Mouse (Mus musculus) midbrain, postnatal 0 days (tissue): ENCODE measurements at regions not wholly inside any gene's neighbourhood (a gene's known extent, or its start where the extent isn't known, plus 50 kb on each side); places are given as distances from the start of the nearest gene placed in this dataset.
"Not testable (repeated sequence)": the region's sequence is repeated elsewhere in the genome, so short reads cannot be mapped to it uniquely, and the experiment has no call there.

Source experiments
- ATAC-seq: fragments of 200-750 bp; cut with Nextera tagmentation; 2 replicates; pipeline ENCODE4 v1.8.0; 2017; ENCODE audit warnings: moderate number of reproducible peaks, mild to moderate bottlenecking, moderate TSS enrichment, moderate library complexity; ENCODE audit not compliant: low FRiP score
- DNase-seq: peaks from one replicate; pipeline ENCODE4 v3.0.0-alpha.2; 2015; ENCODE audit warnings: low spot score
- H3K27ac ChIP-seq: fragments of 300-500 bp; sonication (generic); 2 replicates; pipeline ENCODE4 v1.5.1; 2014; ENCODE audit warnings: low read depth, mild to moderate bottlenecking, low read length, mixed read lengths
- H3K27me3 ChIP-seq: fragments of 300-500 bp; sonication (generic); 2 replicates; pipeline ENCODE4 v1.6.1; 2014; ENCODE audit warnings: low read length, control low read depth, mixed read lengths; ENCODE audit not compliant: insufficient read depth
- H3K36me3 ChIP-seq: fragments of 300-500 bp; sonication (generic); 2 replicates; pipeline ENCODE4 v1.6.1; 2014; ENCODE audit warnings: low read length, control low read depth, mixed read lengths; ENCODE audit not compliant: insufficient read depth
- H3K4me1 ChIP-seq: fragments of 300-500 bp; sonication (generic); 2 replicates; pipeline ENCODE4 v1.6.1; 2014; ENCODE audit warnings: mild to moderate bottlenecking, control low read depth, antibody characterized with exemption, low read length, mixed read lengths; ENCODE audit not compliant: insufficient read depth
- H3K4me2 ChIP-seq: fragments of 300-500 bp; sonication (generic); 2 replicates; pipeline ENCODE4 v1.6.1; 2014; ENCODE audit warnings: low read depth, mild to moderate bottlenecking, low read length, mixed read lengths; ENCODE audit not compliant: poor library complexity, severe bottlenecking
- H3K4me3 ChIP-seq: fragments of 300-500 bp; sonication (generic); 2 replicates; pipeline ENCODE4 v1.5.1; 2014; ENCODE audit warnings: low read depth, mild to moderate bottlenecking, low read length, moderate library complexity
- H3K9ac ChIP-seq: fragments of 300-500 bp; sonication (generic); replicated peaks from 2 replicates; pipeline ENCODE4 v1.6.1; 2014; ENCODE audit warnings: mild to moderate bottlenecking, low read length, moderate library complexity, mixed read lengths; ENCODE audit not compliant: poor library complexity, severe bottlenecking
- H3K9me3 ChIP-seq: fragments of 300-500 bp; sonication (generic); 2 replicates; pipeline ENCODE4 v1.6.1; 2016; ENCODE audit warnings: low read length, control low read depth
- CTCF ChIP-seq: IDR thresholded peaks from 2 replicates; pipeline ENCODE4 v1.5.1; 2016; ENCODE audit warnings: antibody characterized with exemption, mild to moderate bottlenecking
- WGBS: fragments of 180-500 bp; shearing (Covaris S2); extraction: QIAGEN DNeasy Blood & Tissue Kit; methylation state at CpG from one replicate; pipeline ENCODE4 v1.1.7; 2014; 5-methylcytosine and 5-hydroxymethylcytosine counted together

DNA sequence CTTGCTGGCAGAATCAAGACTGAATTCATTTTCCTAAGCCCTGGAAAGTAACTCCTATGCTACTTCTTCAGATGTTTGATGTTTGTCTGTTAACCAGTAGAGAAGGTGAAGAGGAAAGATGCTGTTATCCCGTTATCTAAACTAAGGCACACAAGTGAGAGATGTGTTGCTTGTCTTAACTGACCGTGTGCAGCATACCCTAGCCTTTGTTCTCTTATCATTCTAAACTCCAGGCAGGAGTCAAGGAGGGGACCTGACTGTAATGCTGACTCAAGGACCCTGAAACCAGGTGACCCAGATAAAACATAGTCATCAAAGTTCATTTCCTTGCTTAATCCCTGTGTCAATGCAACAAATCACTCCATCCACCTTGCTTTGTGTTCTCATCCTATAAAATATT is 136.7 kb downstream of the Car2 start:
- ATAC-seq (no peak), DNase-seq (no peak)
- Histone ChIP-seq H3K9me3 (no peaks in the 10 kb centered on the region), H3K27ac (no peak overlapping the region), H3K4me3 (no peak overlapping the region), H3K4me1 (no peaks in the 10 kb centered on the region), H3K4me2 (no peak overlapping the region), H3K36me3 (no peaks in the 10 kb centered on the region), H3K27me3 (no peaks in the 10 kb centered on the region), H3K9ac (no peak overlapping the region)
- WGBS, result 75% methylated on average over 2 of the region's 2 CpGs
- TF ChIP-seq CTCF, result no peak

DNA sequence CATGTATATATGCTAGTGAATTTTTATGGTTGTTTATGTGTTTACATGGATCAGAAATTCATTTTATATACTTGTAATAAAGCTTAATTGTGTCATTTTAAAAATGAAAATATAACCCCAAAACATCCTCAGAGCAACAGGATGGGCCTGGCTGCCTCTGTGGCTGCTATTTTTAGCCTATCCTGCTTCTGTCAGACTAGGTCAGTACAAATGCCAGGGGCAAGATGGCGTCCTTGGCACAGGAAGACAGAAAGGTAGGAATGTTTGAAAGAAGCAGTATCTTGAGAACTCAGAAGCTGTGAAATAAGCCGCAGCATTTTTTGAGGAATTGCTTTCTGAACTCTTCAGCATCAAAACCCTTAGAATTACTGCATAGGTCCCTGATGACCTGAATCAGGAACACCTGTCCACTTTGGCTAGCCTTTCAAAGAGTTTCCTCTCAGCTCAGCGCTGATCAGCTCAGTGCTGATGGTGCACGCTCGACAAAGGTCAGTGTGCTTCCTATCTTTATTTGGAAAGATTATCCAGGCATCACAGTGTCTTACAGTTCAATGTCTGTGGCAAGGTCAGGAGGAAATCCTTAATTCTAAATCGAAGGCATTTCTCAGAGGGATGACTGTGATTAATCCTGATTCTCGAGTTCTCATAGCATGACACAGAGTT is 154.9 kb downstream of the Car2 start:
- no peak for ATAC-seq
- Histone ChIP-seq H3K4me1 (no peaks in the 10 kb centered on the region), H3K9me3 (no peaks in the 10 kb centered on the region), H3K4me3 (no peak overlapping the region), H3K9ac (no peak overlapping the region), H3K27me3 (no peaks in the 10 kb centered on the region), H3K4me2 (no peak overlapping the region), H3K36me3 (no peaks in the 10 kb centered on the region), H3K27ac (no peak overlapping the region)
- TF ChIP-seq CTCF, result no peak
- 78% methylated on average over 7 of the region's 7 CpGs for WGBS
- DNase-seq, result peak; percentile 3

- Histone ChIP-seq H3K9me3 (no peaks in the 10 kb centered on the region), H3K4me1 (no peaks in the 10 kb centered on the region), H3K36me3 (no peaks in the 10 kb centered on the region), H3K27ac (no peak overlapping the region), H3K4me2 (no peak overlapping the region), H3K27me3 (no peaks in the 10 kb centered on the region), H3K9ac (no peak overlapping the region), H3K4me3 (no peak overlapping the region)
- DNase-seq (peak; percentile 2), ATAC-seq (no peak)
- TF ChIP-seq CTCF, result no peak
- 69% methylated on average over 3 of the region's 3 CpGs for WGBS
Measured at GRCm38 (mm10) chr3:15053968-15054367, 167.9 kb downstream of the Car2 start.

GRCm38 (mm10) chr3:15055516-15056256 is 169.6 kb downstream of the Car2 start:
- DNase-seq, H3K36me3 ChIP-seq, H3K9me3 ChIP-seq, H3K27me3 ChIP-seq, H3K9ac ChIP-seq, ATAC-seq, H3K27ac ChIP-seq, H3K4me1 ChIP-seq, H3K4me3 ChIP-seq, H3K4me2 ChIP-seq: not testable (repeated sequence)
- 92% methylated on average over 8 of the region's 8 CpGs for WGBS

DNA sequence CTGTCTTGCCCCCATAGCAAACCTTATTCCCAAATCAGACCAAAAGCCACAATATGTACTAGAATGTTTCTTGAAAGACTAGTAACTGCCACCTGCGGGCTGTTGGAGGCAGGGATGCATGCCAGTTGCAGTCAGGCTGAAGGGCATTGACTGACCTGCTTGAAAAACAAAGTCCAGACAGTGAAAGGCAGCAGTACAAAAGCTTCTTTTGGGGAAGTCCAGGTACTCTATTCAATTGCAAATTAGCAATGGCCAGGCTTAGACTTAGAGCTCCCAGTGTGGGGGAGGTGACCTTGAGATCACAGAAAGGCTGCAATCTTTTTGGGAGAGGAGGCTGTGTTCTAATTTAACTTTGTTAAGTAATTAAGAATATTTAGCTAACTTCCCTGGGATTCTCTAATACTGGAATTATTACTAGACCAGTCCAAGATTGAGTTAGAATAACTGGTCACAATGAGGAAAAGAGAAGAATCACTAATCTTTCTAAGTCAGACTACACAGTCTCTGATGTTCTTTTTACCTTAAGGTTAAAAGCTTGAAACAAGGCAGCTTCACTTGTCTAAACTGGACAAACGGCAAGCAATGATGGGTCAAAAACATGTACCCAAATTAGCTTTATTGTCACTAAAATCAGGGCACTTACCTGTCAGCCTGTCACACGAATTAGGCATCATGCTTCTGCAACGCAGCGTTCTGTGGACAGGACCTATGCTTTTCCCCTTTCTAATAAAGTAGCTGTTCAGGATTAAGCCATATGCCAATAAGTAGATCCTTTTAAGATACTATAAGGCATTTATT is 170.9 kb downstream of the Car2 start:
- H3K4me1 ChIP-seq, H3K27me3 ChIP-seq, ATAC-seq, H3K9ac ChIP-seq, H3K9me3 ChIP-seq, H3K36me3 ChIP-seq, H3K27ac ChIP-seq, DNase-seq, H3K4me3 ChIP-seq, H3K4me2 ChIP-seq: not testable (repeated sequence)
- 75% methylated on average over 5 of the region's 5 CpGs for WGBS

DNA sequence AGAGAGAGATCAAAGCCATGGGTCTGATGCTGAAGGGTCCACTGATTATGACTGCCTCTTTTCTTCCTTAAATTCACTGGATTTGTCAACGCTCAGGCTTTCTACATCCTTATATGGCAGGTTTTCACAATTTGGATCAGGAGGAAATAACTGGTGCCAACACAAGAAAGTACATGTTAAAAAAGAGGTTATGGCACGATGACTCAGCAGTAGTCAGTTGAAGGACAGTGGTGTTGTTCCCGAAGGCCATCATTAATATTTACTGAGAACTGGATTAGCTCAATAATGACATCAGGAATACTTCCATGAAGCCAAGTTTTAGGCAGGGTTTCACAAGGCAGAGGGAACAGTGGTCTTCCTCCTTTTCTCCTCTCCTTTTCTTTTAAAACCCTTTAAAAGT is 179.6 kb downstream of the Car2 start:
- no peak for ATAC-seq

More for the DNA sequence above, 179.6 kb downstream of the Car2 start:
- no peak overlapping the region for H3K4me3 ChIP-seq
- no peak overlapping the region for H3K9ac ChIP-seq
- no peak overlapping the region for H3K27ac ChIP-seq
- no peak for TF ChIP-seq CTCF
- no peaks in the 10 kb centered on the region for H3K4me1 ChIP-seq
- no peaks in the 10 kb centered on the region for H3K36me3 ChIP-seq
- no peaks in the 10 kb centered on the region for H3K27me3 ChIP-seq
- WGBS, result 90% methylated on average over 3 of the region's 3 CpGs
- no peak overlapping the region for H3K4me2 ChIP-seq
- no peaks in the 10 kb centered on the region for H3K9me3 ChIP-seq
- no peak for DNase-seq
